Mouse (Mus musculus) fat pad, adult 2 months (tissue): ENCODE results near the gene Gatad2b.
"Not testable (repeated sequence)": the region's sequence is repeated elsewhere in the genome, so short reads cannot be mapped to it uniquely, and the experiment has no call there.

ENCODE experiments used
- DNase-seq: peaks from one replicate; pipeline ENCODE4 v3.0.0-alpha.2; 2011; ENCODE audit warnings: low read depth, low spot score; ENCODE audit errors: extremely low read depth

The Gatad2b gene

GRCm38 (mm10) chr3:90292345-90293275, at the start of gene Gatad2b:
Gatad2b (plus strand) TSS chr3:90293178.
- DNase-seq, result peak; percentile 99

GRCm38 (mm10) chr3:90245406-90245805, 47.6 kb upstream of the Gatad2b start:
- DNase-seq, result no peak

- DNase-seq, result peak; percentile 50
Observed at GRCm38 (mm10) chr3:90247630-90247959, 45.4 kb upstream of the Gatad2b start.

- DNase-seq, result no peak
Observed at GRCm38 (mm10) chr3:90247960-90248745, 44.8 kb upstream of the Gatad2b start, which contains the start of gene Slc39a1. Slc39a1 (plus strand) TSS chr3:90248172.

GRCm38 (mm10) chr3:90248746-90249100, 44.3 kb upstream of the Gatad2b start:
- DNase-seq, result no peak

GRCm38 (mm10) chr3:90250791-90251190, 42.2 kb upstream of the Gatad2b start:
- peak; percentile 57 for DNase-seq

- not testable (repeated sequence) for DNase-seq
Observed at GRCm38 (mm10) chr3:90251731-90252226, 41.2 kb upstream of the Gatad2b start.

- DNase-seq, result not testable (repeated sequence)
Observed at GRCm38 (mm10) chr3:90252659-90253058, 40.3 kb upstream of the Gatad2b start.

GRCm38 (mm10) chr3:90253174-90253573, 39.8 kb upstream of the Gatad2b start:
- not testable (repeated sequence) for DNase-seq

- peak; percentile 83 for DNase-seq
Observed at GRCm38 (mm10) chr3:90253653-90254418, 39.1 kb upstream of the Gatad2b start, which contains the start of gene Crtc2. Crtc2 (plus strand) TSS chr3:90254163.

GRCm38 (mm10) chr3:90254419-90255193, 38.4 kb upstream of the Gatad2b start:
- DNase-seq, result no peak

GRCm38 (mm10) chr3:90255194-90255565, 37.8 kb upstream of the Gatad2b start:
- DNase-seq, result no peak

- no peak for DNase-seq
Observed at GRCm38 (mm10) chr3:90255784-90256353, 37.1 kb upstream of the Gatad2b start.

- no peak for DNase-seq
Observed at GRCm38 (mm10) chr3:90256731-90257530, 36.0 kb upstream of the Gatad2b start.

GRCm38 (mm10) chr3:90258521-90258920, 34.5 kb upstream of the Gatad2b start:
- no peak for DNase-seq

- DNase-seq, result no peak
Observed at GRCm38 (mm10) chr3:90263121-90263771, 29.7 kb upstream of the Gatad2b start.

- no peak for DNase-seq
Observed at GRCm38 (mm10) chr3:90264687-90265033, 28.3 kb upstream of the Gatad2b start.
